Mouse (Mus musculus): Measurements from ENCODE around the gene Specc1l. TPM values are rescaled to one million over a fixed set of nuclear protein-coding genes. Genes with fewer than 3 reads are reported as not detected.
"Not testable (repeated sequence)": the region's sequence is repeated elsewhere in the genome, so short reads cannot be mapped to it uniquely, and the experiment has no call there.

Gene Specc1l
- polyA plus RNA-seq, 1 experiment from 2014 or later = 32.1 TPM

GRCm38 (mm10) chr10:75332268-75332667 is 120.4 kb downstream of the Specc1l start:
- H3K27ac ChIP-seq (replicated peaks) = no peak overlapping the region
- no peak overlapping the region for H3K4me3 ChIP-seq (replicated peaks)
- ATAC-seq (ENCODE audit: insufficient number of reproducible peaks, low FRiP score, low TSS enrichment, low read depth) = no peak
- WGBS = 71% methylated on average over 3 of the region's 3 CpGs
- H3K9ac ChIP-seq = no peak overlapping the region
- no peaks in the 10 kb centered on the region for H3K27me3 ChIP-seq
- H3K4me1 ChIP-seq = no peaks in the 10 kb centered on the region
- H3K4me2 ChIP-seq (replicated peaks) = no peak overlapping the region
- H3K9me3 ChIP-seq (replicated peaks) = no peaks in the 10 kb centered on the region
- no peaks in the 10 kb centered on the region for H3K36me3 ChIP-seq

GRCm38 (mm10) chr10:75333176-75333776 is 121.4 kb downstream of the Specc1l start:
- ATAC-seq (ENCODE audit: insufficient number of reproducible peaks, low FRiP score, low TSS enrichment, low read depth) = no peak
- H3K9me3 ChIP-seq (replicated peaks) = no peaks in the 10 kb centered on the region
- 93% methylated on average over 23 of the region's 23 CpGs for WGBS

GRCm38 (mm10) chr10:75334175-75334574 is 122.3 kb downstream of the Specc1l start:
- no peak for ATAC-seq (ENCODE audit: insufficient number of reproducible peaks, low FRiP score, low TSS enrichment, low read depth)
- Histone ChIP-seq H3K9ac (no peak overlapping the region), H3K36me3 (no peaks in the 10 kb centered on the region), H3K27me3 (no peaks in the 10 kb centered on the region), H3K4me1 (no peaks in the 10 kb centered on the region), H3K4me3 (replicated peaks) (no peak overlapping the region), H3K9me3 (replicated peaks) (no peaks in the 10 kb centered on the region), H3K4me2 (replicated peaks) (no peak overlapping the region), H3K27ac (replicated peaks) (no peak overlapping the region)
- WGBS = 72% methylated on average over 7 of the region's 7 CpGs

More at GRCm38 (mm10) chr10:75333176-75333776, 121.4 kb downstream of the Specc1l start:
- Histone ChIP-seq H3K36me3 (no peaks in the 10 kb centered on the region), H3K4me3 (replicated peaks) (no peak overlapping the region), H3K9ac (no peak overlapping the region), H3K4me1 (no peaks in the 10 kb centered on the region), H3K27me3 (no peaks in the 10 kb centered on the region), H3K27ac (replicated peaks) (no peak overlapping the region), H3K4me2 (replicated peaks) (no peak overlapping the region)

GRCm38 (mm10) chr10:75335075-75335474 is 123.2 kb downstream of the Specc1l start:
- ATAC-seq (ENCODE audit: insufficient number of reproducible peaks, low FRiP score, low TSS enrichment, low read depth) = no peak
- H3K9ac ChIP-seq = no peak overlapping the region
- no peaks in the 10 kb centered on the region for H3K36me3 ChIP-seq
- no peaks in the 10 kb centered on the region for H3K9me3 ChIP-seq (replicated peaks)
- H3K4me3 ChIP-seq (replicated peaks) = no peak overlapping the region
- H3K4me2 ChIP-seq (replicated peaks) = no peak overlapping the region
- no peaks in the 10 kb centered on the region for H3K4me1 ChIP-seq
- WGBS = 89% methylated on average over 6 of the region's 6 CpGs
- H3K27ac ChIP-seq (replicated peaks) = no peak overlapping the region
- H3K27me3 ChIP-seq = no peaks in the 10 kb centered on the region

- H3K27me3 ChIP-seq = no peaks in the 10 kb centered on the region
- H3K36me3 ChIP-seq = no peaks in the 10 kb centered on the region
- no peaks in the 10 kb centered on the region for H3K4me1 ChIP-seq
- no peak overlapping the region for H3K4me3 ChIP-seq (replicated peaks)
- WGBS = 67% methylated on average over 10 of the region's 10 CpGs
- ATAC-seq (ENCODE audit: insufficient number of reproducible peaks, low FRiP score, low TSS enrichment, low read depth) = no peak
- H3K9ac ChIP-seq = no peak overlapping the region
- no peak overlapping the region for H3K27ac ChIP-seq (replicated peaks)
- H3K9me3 ChIP-seq (replicated peaks) = no peaks in the 10 kb centered on the region
- no peak overlapping the region for H3K4me2 ChIP-seq (replicated peaks)
Measured at GRCm38 (mm10) chr10:75337231-75337630, 125.4 kb downstream of the Specc1l start.

- no peak overlapping the region for H3K9ac ChIP-seq
- H3K4me3 ChIP-seq (replicated peaks) = no peak overlapping the region
- ATAC-seq (ENCODE audit: insufficient number of reproducible peaks, low FRiP score, low TSS enrichment, low read depth) = no peak
- no peak overlapping the region for H3K27ac ChIP-seq (replicated peaks)
- H3K27me3 ChIP-seq = no peaks in the 10 kb centered on the region
- no peaks in the 10 kb centered on the region for H3K9me3 ChIP-seq (replicated peaks)
- no peaks in the 10 kb centered on the region for H3K4me1 ChIP-seq
- no peaks in the 10 kb centered on the region for H3K36me3 ChIP-seq
- 65% methylated on average over 5 of the region's 5 CpGs for WGBS
- H3K4me2 ChIP-seq (replicated peaks) = no peak overlapping the region
Measured at GRCm38 (mm10) chr10:75338852-75339251, 127.0 kb downstream of the Specc1l start.

- ATAC-seq (ENCODE audit: insufficient number of reproducible peaks, low FRiP score, low TSS enrichment, low read depth) = no peak
- Histone ChIP-seq H3K4me3 (replicated peaks) (no peak overlapping the region), H3K27me3 (no peaks in the 10 kb centered on the region), H3K4me1 (no peaks in the 10 kb centered on the region), H3K9ac (no peak overlapping the region), H3K4me2 (replicated peaks) (no peak overlapping the region), H3K9me3 (replicated peaks) (no peaks in the 10 kb centered on the region), H3K36me3 (no peaks in the 10 kb centered on the region), H3K27ac (replicated peaks) (no peak overlapping the region)
- WGBS = 75% methylated on average over 7 of the region's 7 CpGs
Measured at GRCm38 (mm10) chr10:75339377-75339776, 127.5 kb downstream of the Specc1l start.

GRCm38 (mm10) chr10:75341936-75342335 is 130.1 kb downstream of the Specc1l start:
- no peaks in the 10 kb centered on the region for H3K27me3 ChIP-seq
- H3K36me3 ChIP-seq = no peaks in the 10 kb centered on the region
- no peak for ATAC-seq (ENCODE audit: insufficient number of reproducible peaks, low FRiP score, low TSS enrichment, low read depth)
- H3K9ac ChIP-seq = no peak overlapping the region
- no peak overlapping the region for H3K4me3 ChIP-seq (replicated peaks)
- no peaks in the 10 kb centered on the region for H3K9me3 ChIP-seq (replicated peaks)
- no peaks in the 10 kb centered on the region for H3K4me1 ChIP-seq
- no peak overlapping the region for H3K27ac ChIP-seq (replicated peaks)
- H3K4me2 ChIP-seq (replicated peaks) = no peak overlapping the region
- WGBS = 34% methylated on average over 8 of the region's 8 CpGs

- not testable (repeated sequence) for ATAC-seq (ENCODE audit: insufficient number of reproducible peaks, low FRiP score, low TSS enrichment, low read depth); H3K36me3 ChIP-seq
- 23% methylated on average over 1 of the region's 1 CpGs for WGBS
Measured at GRCm38 (mm10) chr10:75344563-75344962, 132.7 kb downstream of the Specc1l start.

GRCm38 (mm10) chr10:75345265-75345664 is 133.4 kb downstream of the Specc1l start:
- WGBS = 68% methylated on average over 2 of the region's 2 CpGs
- no peaks in the 10 kb centered on the region for H3K27me3 ChIP-seq
- no peak overlapping the region for H3K27ac ChIP-seq (replicated peaks)
- no peak overlapping the region for H3K4me2 ChIP-seq (replicated peaks)
- no peak overlapping the region for H3K9ac ChIP-seq
- ATAC-seq (ENCODE audit: insufficient number of reproducible peaks, low FRiP score, low TSS enrichment, low read depth) = no peak
- H3K36me3 ChIP-seq = no peaks in the 10 kb centered on the region
- H3K4me1 ChIP-seq = no peaks in the 10 kb centered on the region
- H3K9me3 ChIP-seq (replicated peaks) = no peaks in the 10 kb centered on the region
- no peak overlapping the region for H3K4me3 ChIP-seq (replicated peaks)

More at GRCm38 (mm10) chr10:75344563-75344962, 132.7 kb downstream of the Specc1l start:
- H3K9ac ChIP-seq; H3K9me3 ChIP-seq (replicated peaks); H3K27ac ChIP-seq (replicated peaks); H3K4me2 ChIP-seq (replicated peaks); H3K27me3 ChIP-seq; H3K4me3 ChIP-seq (replicated peaks); H3K4me1 ChIP-seq: not testable (repeated sequence)

GRCm38 (mm10) chr10:75350564-75350963 is 138.7 kb downstream of the Specc1l start:
- Histone ChIP-seq H3K4me1 (no peaks in the 10 kb centered on the region), H3K9me3 (replicated peaks) (no peaks in the 10 kb centered on the region), H3K27ac (replicated peaks) (no peak overlapping the region), H3K36me3 (no peaks in the 10 kb centered on the region), H3K4me2 (replicated peaks) (no peak overlapping the region), H3K27me3 (no peaks in the 10 kb centered on the region), H3K4me3 (replicated peaks) (no peak overlapping the region), H3K9ac (no peak overlapping the region)
- ATAC-seq (ENCODE audit: insufficient number of reproducible peaks, low FRiP score, low TSS enrichment, low read depth) = no peak
- 78% methylated on average over 5 of the region's 5 CpGs for WGBS

- WGBS = 92% methylated on average over 12 of the region's 12 CpGs
- H3K4me1 ChIP-seq = no peaks in the 10 kb centered on the region
Measured at GRCm38 (mm10) chr10:75352541-75352940, 140.7 kb downstream of the Specc1l start.

More at GRCm38 (mm10) chr10:75352541-75352940, 140.7 kb downstream of the Specc1l start:
- Histone ChIP-seq H3K9ac (no peak overlapping the region), H3K4me2 (replicated peaks) (no peak overlapping the region), H3K36me3 (no peaks in the 10 kb centered on the region), H3K9me3 (replicated peaks) (no peaks in the 10 kb centered on the region), H3K4me3 (replicated peaks) (no peak overlapping the region), H3K27me3 (no peaks in the 10 kb centered on the region), H3K27ac (replicated peaks) (no peak overlapping the region)
- no peak for ATAC-seq (ENCODE audit: insufficient number of reproducible peaks, low FRiP score, low TSS enrichment, low read depth)

Data from embryonic facial prominence, embryonic 15.5 days (tissue).